ENCODE assay signal across 25 mouse cellular contexts in genomic region chr6:119686470-119686869, GRCm38 (mm10).
DNase-seq lines count a peak whose midpoint lies in the region; ATAC-seq and TF ChIP-seq lines count a peak whose summit lies in the region.
"Had no signal": no experiment of that assay in that cellular context is flagged by ENCODE, and none has a peak within 500 bp of the region (broad histone marks: within the 10 kb centered on the region; RNA-seq: fewer than 3 reads in every experiment).

No protein-coding gene starts in this region.

- no peak overlapping the region for H3K4me3 ChIP-seq in liver, adult 2 months (ENCODE audit: insufficient read depth, low read depth, low read length)
- no peak overlapping the region for H3K4me3 ChIP-seq in liver, embryonic 11.5 days (ENCODE audit: low read depth, low read length)
- no peak overlapping the region for H3K4me3 ChIP-seq in intestine, embryonic 16.5 days (ENCODE audit: low read length)
- H3K4me3 ChIP-seq: embryonic facial prominence, embryonic 10.5 days; embryonic facial prominence, embryonic 12.5 days; forebrain, embryonic 13.5 days; forebrain, embryonic 15.5 days had no signal

- peaks cover 4% of the 10 kb centered on the region for H3K4me1 ChIP-seq in liver, adult 2 months (ENCODE audit: control insufficient read depth, insufficient read depth, low read length)
- H3K4me1 ChIP-seq in liver, embryonic 11.5 days (replicated peaks; ENCODE audit: control insufficient read depth, insufficient read depth, low read length), result no peaks in the 10 kb centered on the region
- H3K4me1 ChIP-seq in intestine, embryonic 16.5 days (ENCODE audit: control insufficient read depth, insufficient read depth, low read length), result peaks cover 3% of the 10 kb centered on the region; the same call in 1 of the 2 replicates
- H3K4me1 ChIP-seq: embryonic facial prominence, embryonic 10.5 days; embryonic facial prominence, embryonic 12.5 days; forebrain, embryonic 13.5 days; forebrain, embryonic 15.5 days had no signal

- H3K9ac ChIP-seq in liver, adult 2 months (ENCODE audit: low read depth, low read length), result no peak overlapping the region
- no peak overlapping the region for H3K9ac ChIP-seq in liver, embryonic 11.5 days (ENCODE audit: low read depth, low read length)
- H3K9ac ChIP-seq in intestine, embryonic 16.5 days (ENCODE audit: low read depth, low read length), result no peak overlapping the region
- H3K9ac ChIP-seq: embryonic facial prominence, embryonic 12.5 days; forebrain, embryonic 13.5 days; forebrain, embryonic 15.5 days; forebrain, postnatal 0 days had no signal

- TF ChIP-seq POLR2A in liver, adult 2 months (IDR thresholded peaks at IDR 0.05; ENCODE audit: extremely low read depth, insufficient read depth, low read length), result no peak

- peak; percentile 75 for DNase-seq in liver, adult 2 months (ENCODE audit: extremely low read depth, low read depth, low spot score)
- no peak for DNase-seq in liver, embryonic 11.5 days (ENCODE audit: low spot score)
- peak; percentile 53 for DNase-seq in large intestine, adult 2 months (ENCODE audit: low read depth, low spot score)
- DNase-seq in yolk sac, embryonic 10.5 days (ENCODE audit: low spot score), result peak; percentile 19
- DNase-seq in kidney, adult 11 months, result no peak
- DNase-seq in cerebellum, adult 8-10 months, result no peak
- DNase-seq in frontal cortex, postnatal 25 days (ENCODE audit: low spot score in 2 of 2), result no peak
- DNase-seq: adrenal gland, adult 2 months; adrenal gland, postnatal 10 days; adrenal gland, postnatal 25 days; B cell, adult 2 months; cerebellum, adult 11 months; cerebellum, adult 18-20 months; cerebellum, postnatal 10 days; cerebellum, postnatal 25 days; forebrain, postnatal 0 days had no signal

- H3K9me3 ChIP-seq in liver, embryonic 11.5 days (ENCODE audit: control insufficient read depth, low read length), result no peaks in the 10 kb centered on the region
- H3K9me3 ChIP-seq in intestine, embryonic 16.5 days (ENCODE audit: control insufficient read depth, low read length), result no peaks in the 10 kb centered on the region
- H3K9me3 ChIP-seq: embryonic facial prominence, embryonic 10.5 days; embryonic facial prominence, embryonic 12.5 days; forebrain, embryonic 13.5 days; forebrain, embryonic 15.5 days; G1E had no signal

- no peak for ATAC-seq in liver, embryonic 11.5 days (replicated peaks; ENCODE audit: low FRiP score)
- ATAC-seq in intestine, embryonic 16.5 days, result peak; percentile 90
- ATAC-seq: CD4-positive, CD25-positive, alpha-beta regulatory T cell, adult 4 months; forebrain, embryonic 13.5 days; forebrain, embryonic 15.5 days; forebrain, postnatal 0 days; Patski had no signal

- H3K4me2 ChIP-seq in liver, embryonic 11.5 days, result no peak overlapping the region
- no peak overlapping the region for H3K4me2 ChIP-seq in intestine, embryonic 16.5 days (ENCODE audit: low read depth, low read length)
- H3K4me2 ChIP-seq: embryonic facial prominence, embryonic 12.5 days; forebrain, embryonic 13.5 days; forebrain, embryonic 15.5 days had no signal

- H3K36me3 ChIP-seq in liver, adult 2 months (ENCODE audit: control insufficient read depth, insufficient read depth, low read length), result peaks cover 8% of the 10 kb centered on the region; the same call in 1 of the 2 replicates
- no peaks in the 10 kb centered on the region for H3K36me3 ChIP-seq in liver, embryonic 11.5 days (ENCODE audit: control insufficient read depth, insufficient read depth, low read length)
- H3K36me3 ChIP-seq in intestine, embryonic 16.5 days (ENCODE audit: control insufficient read depth, insufficient read depth, low read length), result 0 out of 2 replicates have a peak, but pooled peaks cover 3% of the 10 kb centered on the region
- H3K36me3 ChIP-seq: embryonic facial prominence, embryonic 12.5 days had no signal

- H3K79me2 ChIP-seq in liver, adult 2 months (ENCODE audit: control insufficient read depth, insufficient read depth, low read length), result no peaks in the 10 kb centered on the region

- H3K27me3 ChIP-seq in liver, adult 2 months (ENCODE audit: control insufficient read depth, insufficient read depth, low read length), result no peaks in the 10 kb centered on the region
- no peaks in the 10 kb centered on the region for H3K27me3 ChIP-seq in liver, embryonic 11.5 days (replicated peaks; ENCODE audit: control insufficient read depth, insufficient read depth, low read length)
- H3K27me3 ChIP-seq in intestine, embryonic 16.5 days (replicated peaks; ENCODE audit: control insufficient read depth, insufficient read depth, low read length), result no peaks in the 10 kb centered on the region
- H3K27me3 ChIP-seq: CH12.LX; embryonic facial prominence, embryonic 12.5 days; forebrain, embryonic 13.5 days; forebrain, embryonic 15.5 days; Patski had no signal

- no peak for TF ChIP-seq CTCF in liver, adult 2 months (IDR thresholded peaks at IDR 0.05; ENCODE audit: low read depth, low read length)

- peak overlapping the region; percentile 70 for H3K27ac ChIP-seq in liver, adult 2 months (replicated peaks; ENCODE audit: insufficient read depth, low read depth, low read length)
- H3K27ac ChIP-seq in liver, embryonic 11.5 days (ENCODE audit: low read depth, low read length), result no peak overlapping the region
- no peak overlapping the region for H3K27ac ChIP-seq in intestine, embryonic 16.5 days (ENCODE audit: low read length)
- H3K27ac ChIP-seq: embryonic facial prominence, embryonic 10.5 days; embryonic facial prominence, embryonic 12.5 days; forebrain, embryonic 13.5 days; forebrain, embryonic 15.5 days had no signal

Comparison
In these comparisons a context has a peak if more than half of its experiments do, and no peak if none do; other contexts are left out.
1. DNase-seq: peak in liver, adult 2 months (single experiment), large intestine, adult 2 months (single experiment) and yolk sac, embryonic 10.5 days (single experiment); none in liver, embryonic 11.5 days (single experiment), kidney, adult 11 months (single experiment), cerebellum, adult 8-10 months (single experiment) and frontal cortex, postnatal 25 days (0 of 2).